Mouse (Mus musculus) thymus, adult 2 months (tissue): ENCODE measurements around the gene Sptlc3.

Source experiments
- CTCF ChIP-seq: fragments of 200-500 bp; IDR thresholded peaks from 2 replicates; pipeline ENCODE4 v1.5.1; 2012; ENCODE audit warnings: mild to moderate bottlenecking, control low read depth, low read length, moderate library complexity, borderline replicate concordance; ENCODE audit not compliant: control insufficient read depth, poor library complexity, insufficient read depth; ENCODE audit errors: extremely low read depth
- POLR2A ChIP-seq: fragments of 200-500 bp; IDR thresholded peaks from 2 replicates; pipeline ENCODE4 v1.6.1; 2012; ENCODE audit warnings: mild to moderate bottlenecking, low read length, control low read depth, moderate library complexity; ENCODE audit not compliant: control insufficient read depth, poor library complexity, insufficient read depth; ENCODE audit errors: extremely low read depth

DNA sequence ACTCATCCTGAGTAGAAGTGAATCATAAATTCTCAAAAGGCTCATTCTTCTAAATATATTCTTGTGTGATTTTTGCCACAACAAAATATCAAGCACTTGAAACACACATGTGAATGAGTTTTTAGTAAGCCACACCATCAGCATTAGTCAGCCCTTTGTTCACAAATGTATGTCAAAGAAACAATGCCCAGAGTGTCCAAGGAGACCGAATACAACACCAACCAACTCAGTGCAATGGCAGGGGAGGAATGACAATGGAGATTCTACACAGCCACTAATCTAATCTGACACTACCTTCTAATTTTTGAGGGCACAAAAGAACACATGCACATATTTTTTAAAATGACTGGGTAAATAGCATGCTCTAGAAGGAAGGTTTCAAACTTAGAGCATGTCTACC, 132.8 kb downstream of the Sptlc3 start:
- TF ChIP-seq POLR2A (no peak), CTCF (no peak)
